Mouse (Mus musculus) cerebellum, adult 9-11 months (tissue): ENCODE measurements around the gene Gm21854.
"Not testable (repeated sequence)": the region's sequence is repeated elsewhere in the genome, so short reads cannot be mapped to it uniquely, and the experiment has no call there.

Experiments
- DNase-seq: peaks from one replicate; pipeline ENCODE4 v3.0.0; 2022

Gene Gm21854

GRCm38 (mm10) chrY:5656686-5657085 lies at the start of gene Gm21854:
Gm21854 (plus strand) TSS chrY:5656986.
- not testable (repeated sequence) for DNase-seq
